Mouse (Mus musculus) small intestine, adult 2 months (tissue): Measurements from ENCODE around the gene Sox6. TPM values are rescaled to one million over a fixed set of nuclear protein-coding genes. Genes with fewer than 3 reads are reported as not detected.

Source experiments
- H3K27ac ChIP-seq: fragments of 200-500 bp; 2 replicates; pipeline ENCODE4 v1.5.1; 2012; ENCODE audit warnings: low read depth, low read length, control low read depth, inconsistent platforms; ENCODE audit not compliant: insufficient read depth
- H3K27me3 ChIP-seq: fragments of 200-500 bp; 2 replicates; pipeline ENCODE4 v1.6.1; 2012; ENCODE audit warnings: mild to moderate bottlenecking, moderate library complexity, low read length, inconsistent platforms; ENCODE audit not compliant: control insufficient read depth, insufficient read depth
- H3K36me3 ChIP-seq: fragments of 200-500 bp; 2 replicates; pipeline ENCODE4 v1.6.1; 2012; ENCODE audit warnings: mild to moderate bottlenecking, low read length, control low read depth, inconsistent platforms; ENCODE audit not compliant: control insufficient read depth, insufficient read depth
- H3K4me1 ChIP-seq: fragments of 200-500 bp; 2 replicates; pipeline ENCODE4 v1.6.1; 2012; ENCODE audit warnings: low read length, inconsistent platforms, mixed read lengths; ENCODE audit not compliant: control insufficient read depth, insufficient read depth, insufficient read length
- H3K4me3 ChIP-seq: fragments of 200-500 bp; 2 replicates; pipeline ENCODE4 v1.5.1; 2012; ENCODE audit warnings: low read depth, mild to moderate bottlenecking, control low read depth, inconsistent platforms, low read length, moderate library complexity
- CTCF ChIP-seq: fragments of 200-500 bp; IDR thresholded peaks from 2 replicates; pipeline ENCODE4 v1.5.1; 2012; ENCODE audit warnings: low read depth, mild to moderate bottlenecking, control low read depth, inconsistent platforms, low read length, moderate library complexity, mixed read lengths; ENCODE audit not compliant: insufficient replicate concordance, insufficient read length; ENCODE audit errors: extremely low read depth
- POLR2A ChIP-seq: fragments of 200-500 bp; IDR thresholded peaks from 2 replicates; pipeline ENCODE4 v1.6.1; 2012; ENCODE audit warnings: low read depth, mild to moderate bottlenecking, control low read depth, inconsistent platforms, low read length, moderate library complexity
- WGBS: fragments of 180-500 bp; shearing (Covaris S2); methylation state at CpG from one replicate; pipeline ENCODE4 v1.1.7; 2018; 5-methylcytosine and 5-hydroxymethylcytosine counted together
- polyA plus RNA-seq: library from polyadenylated mRNA; depleted of rRNA; stranded (reverse); fragments of >200 nt; gene quantifications from 2 replicates; pipeline ENCODE4 v1.2.3, GENCODE M21; 2012

Sox6 gene
- polyA plus RNA-seq, 1 experiment = 17.6 TPM

- Histone ChIP-seq H3K36me3 (no peaks in the 10 kb centered on the region), H3K4me1 (peaks cover 11% of the 10 kb centered on the region; the same call in 1 of the 2 replicates), H3K27me3 (no peaks in the 10 kb centered on the region), H3K27ac (peak overlapping the region; percentile 51; the same call in 1 of the 2 replicates), H3K4me3 (no peak overlapping the region)
- WGBS = 20% methylated on average over 6 of the region's 6 CpGs
- no peak for TF ChIP-seq CTCF
- no peak for TF ChIP-seq POLR2A
Measured at GRCm38 (mm10) chr7:115669207-115670004, 369.2 kb downstream of the Sox6 start.

GRCm38 (mm10) chr7:115666686-115667382, 371.8 kb downstream of the Sox6 start:
- TF ChIP-seq CTCF (no peak), POLR2A (no peak)
- Histone ChIP-seq H3K27me3 (no peaks in the 10 kb centered on the region), H3K4me1 (peaks cover 10% of the 10 kb centered on the region; the same call in 1 of the 2 replicates), H3K27ac (no peak overlapping the region), H3K36me3 (no peaks in the 10 kb centered on the region), H3K4me3 (peak overlapping the region; percentile 36)
- WGBS = 22% methylated on average over 18 of the region's 18 CpGs

GRCm38 (mm10) chr7:115663399-115663798, 375.2 kb downstream of the Sox6 start:
- TF ChIP-seq POLR2A = no peak
- TF ChIP-seq CTCF = no peak
- H3K27me3 ChIP-seq = no peaks in the 10 kb centered on the region
- H3K27ac ChIP-seq = no peak overlapping the region
- no peak overlapping the region for H3K4me3 ChIP-seq
- H3K36me3 ChIP-seq = 0 out of 2 replicates have a peak, but pooled peaks cover 2% of the 10 kb centered on the region
- H3K4me1 ChIP-seq = peaks cover 9% of the 10 kb centered on the region; the same call in 1 of the 2 replicates
- 95% methylated on average over 6 of the region's 6 CpGs for WGBS

- Histone ChIP-seq H3K4me3 (no peak overlapping the region), H3K36me3 (0 out of 2 replicates have a peak, but pooled peaks cover 2% of the 10 kb centered on the region), H3K4me1 (peaks cover 4% of the 10 kb centered on the region; the same call in 1 of the 2 replicates), H3K27ac (no peak overlapping the region), H3K27me3 (no peaks in the 10 kb centered on the region)
- 37% methylated on average over 9 of the region's 9 CpGs for WGBS
- TF ChIP-seq CTCF = no peak
Measured at GRCm38 (mm10) chr7:115662121-115662520, 376.5 kb downstream of the Sox6 start.

- H3K27me3 ChIP-seq = no peaks in the 10 kb centered on the region
- no peak overlapping the region for H3K27ac ChIP-seq
- TF ChIP-seq POLR2A = no peak
- TF ChIP-seq CTCF = no peak
- no peaks in the 10 kb centered on the region for H3K36me3 ChIP-seq
- no peak overlapping the region for H3K4me3 ChIP-seq
- H3K4me1 ChIP-seq = no peaks in the 10 kb centered on the region
Measured at GRCm38 (mm10) chr7:115646696-115647095, 391.9 kb downstream of the Sox6 start.

- H3K27ac ChIP-seq = no peak overlapping the region
- no peaks in the 10 kb centered on the region for H3K27me3 ChIP-seq
- H3K36me3 ChIP-seq = no peaks in the 10 kb centered on the region
- no peak overlapping the region for H3K4me3 ChIP-seq
- 80% methylated on average over 5 of the region's 5 CpGs for WGBS
- TF ChIP-seq CTCF (no peak), POLR2A (no peak)
- no peaks in the 10 kb centered on the region for H3K4me1 ChIP-seq
Measured at GRCm38 (mm10) chr7:115645971-115646447, 392.6 kb downstream of the Sox6 start.

- TF ChIP-seq POLR2A (no peak), CTCF (no peak)
- no peak overlapping the region for H3K4me3 ChIP-seq
- 95% methylated on average over 1 of the region's 1 CpGs for WGBS
- H3K4me1 ChIP-seq = no peaks in the 10 kb centered on the region
- H3K27me3 ChIP-seq = no peaks in the 10 kb centered on the region
- H3K36me3 ChIP-seq = no peaks in the 10 kb centered on the region
- H3K27ac ChIP-seq = no peak overlapping the region
Measured at GRCm38 (mm10) chr7:115645272-115645970, 393.2 kb downstream of the Sox6 start.
